Mouse (Mus musculus): Measurements from ENCODE around the gene Angptl6.

- TF ChIP-seq POLR2A (IDR thresholded peaks at IDR 0.05; ENCODE audit: extremely low read depth, insufficient read depth, low read length): no peak
- TF ChIP-seq CTCF (IDR thresholded peaks at IDR 0.05; ENCODE audit: low read depth, low read length): no peak
Measured at GRCm38 (mm10) chr9:20828127-20828526, 51.4 kb downstream of the Angptl6 start.
